Mouse (Mus musculus) testis, adult 2 months (tissue): Measurements from ENCODE around the gene Tmem259.

Experiments
- CTCF ChIP-seq: fragments of 200-500 bp; IDR thresholded peaks from 2 replicates; pipeline ENCODE4 v1.5.1; 2012; ENCODE audit warnings: low read depth, mild to moderate bottlenecking, inconsistent platforms, low read length, moderate library complexity; ENCODE audit not compliant: control insufficient read depth, insufficient read depth, insufficient replicate concordance
- POLR2A ChIP-seq: fragments of 200-500 bp; IDR thresholded peaks from 2 replicates; pipeline ENCODE4 v1.6.1; 2012; ENCODE audit warnings: low read depth, mild to moderate bottlenecking, inconsistent platforms, low read length, moderate library complexity; ENCODE audit not compliant: control insufficient read depth

DNA sequence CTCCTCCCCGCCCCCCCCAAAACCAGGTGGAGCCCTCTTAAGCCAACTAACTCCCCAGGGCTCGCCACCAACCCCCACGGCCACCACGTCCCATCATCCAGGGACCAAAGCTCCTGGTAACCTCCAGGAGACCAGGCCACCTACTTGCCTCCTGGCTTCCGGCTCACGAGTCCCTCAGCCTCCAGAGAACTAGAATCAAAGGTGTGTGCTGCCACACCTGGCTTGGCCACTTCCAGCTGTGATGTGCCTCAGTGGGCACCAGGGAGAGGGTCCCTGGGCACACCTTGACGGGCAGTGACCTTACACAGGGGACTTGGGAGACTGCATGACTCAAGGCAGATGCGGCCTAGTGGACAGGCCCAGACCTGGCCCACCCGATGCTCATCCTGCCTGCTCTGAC, 28.4 kb downstream of the Tmem259 start:
- TF ChIP-seq CTCF (no peak), POLR2A (no peak)
